Mouse (Mus musculus): ENCODE measurements around the gene Zbtb4.

Zbtb4 gene

DNA sequence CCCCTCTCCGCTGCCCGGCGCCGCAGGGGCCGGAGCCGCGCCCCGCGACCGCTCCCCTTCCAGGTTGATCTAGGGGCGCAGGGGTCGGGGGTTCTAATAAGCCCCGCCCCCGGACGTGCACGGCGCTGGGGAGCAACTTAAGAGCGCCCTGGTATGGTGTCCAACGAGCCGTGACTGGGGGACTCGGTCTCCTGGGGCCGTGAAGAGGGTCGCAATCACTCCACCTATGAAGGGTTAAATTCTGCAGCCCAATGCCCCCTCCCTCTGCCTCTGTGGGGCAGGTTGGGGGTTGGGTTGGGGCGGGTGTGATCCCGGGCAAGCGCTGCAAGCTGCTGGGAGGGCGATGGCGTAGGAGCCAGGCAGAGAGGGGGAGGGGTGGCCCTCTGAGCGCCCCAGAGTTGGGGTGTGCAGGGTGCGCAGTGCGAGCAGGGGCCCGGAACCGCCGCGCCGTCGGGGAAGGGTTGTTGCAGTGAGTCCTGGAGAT lies 456 bp downstream of the Zbtb4 start:
- DNase-seq, result peak; percentile 79

DNA sequence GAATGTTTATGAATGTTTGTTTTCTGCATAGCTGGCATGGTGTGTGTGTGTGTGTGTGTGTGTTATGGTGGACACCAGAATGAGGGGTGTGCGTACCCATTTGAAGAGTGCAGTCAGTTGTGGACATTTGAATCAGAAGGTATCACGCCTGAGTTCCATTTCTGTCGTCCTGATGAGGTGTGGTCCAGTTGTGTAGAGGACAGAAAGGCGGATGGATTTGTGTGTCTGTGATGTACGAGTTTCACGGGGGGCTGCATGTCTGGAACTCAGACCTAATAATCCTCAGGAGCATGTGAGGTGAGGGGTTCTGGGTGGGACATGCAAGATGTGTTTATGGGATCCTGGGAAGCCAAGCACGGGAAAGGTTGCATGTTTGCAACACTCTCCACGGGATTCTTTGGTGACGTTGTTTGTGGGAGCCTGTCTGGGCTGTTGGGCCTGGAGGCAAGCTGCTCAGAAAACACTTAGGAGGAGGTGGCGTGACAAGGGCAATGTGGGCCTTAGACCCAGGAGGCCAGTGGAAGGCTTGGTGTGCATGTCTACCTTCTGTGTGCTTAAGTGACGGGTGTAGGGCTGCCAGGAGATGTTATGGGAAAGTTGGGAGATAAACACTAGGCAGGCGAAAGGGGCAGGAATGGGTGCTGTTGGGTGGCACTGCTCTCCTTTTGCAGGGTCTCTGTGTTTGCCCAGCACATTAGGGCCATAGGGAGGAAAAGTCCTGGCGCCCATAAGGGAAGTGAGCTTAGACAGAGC lies 1.3 kb downstream of the Zbtb4 start:
- DNase-seq, result peak; percentile 53

- peak; percentile 46 for DNase-seq
Observed at GRCm38 (mm10) chr11:69767625-69767909, 1.9 kb downstream of the Zbtb4 start.

- no peak for DNase-seq
Observed at GRCm38 (mm10) chr11:69774961-69775360, 9.2 kb downstream of the Zbtb4 start.

DNA sequence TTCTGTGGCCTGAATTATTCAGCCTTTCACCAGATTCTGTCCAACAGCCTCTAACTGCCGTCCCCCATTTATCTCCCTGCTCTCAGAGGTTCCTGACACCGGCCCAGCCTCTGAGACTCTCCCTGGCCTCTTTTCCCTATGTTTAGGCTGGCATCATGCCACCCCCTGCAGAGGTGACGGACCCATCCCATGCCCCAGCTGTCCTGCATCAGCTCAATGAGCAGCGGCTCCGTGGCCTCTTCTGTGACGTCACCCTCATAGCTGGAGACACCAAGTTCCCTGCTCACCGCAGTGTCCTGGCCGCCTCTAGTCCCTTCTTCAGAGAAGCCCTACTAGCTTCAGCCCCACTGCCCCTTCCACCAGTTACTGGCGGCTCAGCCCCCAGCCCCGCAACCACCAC lies 10.0 kb downstream of the Zbtb4 start:
- DNase-seq, result no peak

DNA sequence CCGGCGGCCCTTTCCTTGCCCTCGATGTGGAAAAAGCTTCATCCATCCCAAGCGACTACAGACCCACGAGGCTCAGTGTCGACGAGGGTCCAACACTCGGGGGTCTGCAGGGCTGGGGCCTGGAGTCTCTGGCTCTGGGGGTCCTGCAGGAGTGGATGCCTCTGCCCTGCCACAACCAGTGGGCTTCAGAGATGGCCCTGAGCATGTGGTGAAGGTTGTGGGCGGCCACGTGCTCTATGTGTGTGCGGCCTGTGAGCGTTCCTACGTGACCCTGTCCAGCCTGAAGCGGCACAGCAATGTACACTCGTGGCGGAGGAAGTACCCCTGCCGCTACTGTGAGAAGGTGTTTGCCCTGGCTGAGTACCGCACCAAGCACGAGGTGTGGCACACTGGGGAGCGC lies 10.8 kb downstream of the Zbtb4 start:
- DNase-seq, result no peak

DNA sequence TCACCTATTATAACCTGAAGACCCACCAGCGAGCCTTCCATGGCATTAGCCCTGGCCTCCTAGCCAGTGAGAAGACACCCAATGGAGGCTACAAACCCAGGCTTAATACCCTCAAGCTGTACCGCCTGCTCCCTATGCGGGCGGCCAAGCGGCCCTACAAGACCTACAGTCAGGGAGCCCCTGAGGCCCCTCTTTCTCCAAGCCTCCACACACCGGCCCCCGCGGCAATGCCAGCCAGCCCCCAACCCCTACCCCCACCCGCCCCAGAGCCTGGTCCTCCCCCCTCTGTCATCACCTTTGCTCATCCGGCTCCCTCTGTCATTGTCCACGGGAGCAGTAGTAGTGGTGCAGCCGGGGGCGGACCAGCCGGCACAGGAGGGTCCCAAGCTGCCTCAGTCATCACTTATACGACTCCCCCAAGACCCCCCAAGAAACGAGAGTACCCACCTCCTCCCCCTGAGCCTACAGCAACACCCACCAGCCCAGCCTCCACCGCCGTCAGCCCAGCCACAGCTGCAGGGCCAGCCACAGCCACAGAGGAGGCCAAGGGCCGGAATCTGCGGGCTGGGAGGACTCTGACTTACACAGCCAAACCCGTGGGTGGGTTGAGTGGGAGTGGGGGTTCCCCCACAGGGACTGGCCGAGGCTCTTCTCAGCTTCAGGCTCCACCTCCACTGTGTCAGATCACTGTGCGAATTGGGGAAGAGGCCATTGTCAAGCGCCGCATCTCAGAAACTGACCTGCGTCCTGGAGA lies 12.0 kb downstream of the Zbtb4 start:
- no peak for DNase-seq

DNA sequence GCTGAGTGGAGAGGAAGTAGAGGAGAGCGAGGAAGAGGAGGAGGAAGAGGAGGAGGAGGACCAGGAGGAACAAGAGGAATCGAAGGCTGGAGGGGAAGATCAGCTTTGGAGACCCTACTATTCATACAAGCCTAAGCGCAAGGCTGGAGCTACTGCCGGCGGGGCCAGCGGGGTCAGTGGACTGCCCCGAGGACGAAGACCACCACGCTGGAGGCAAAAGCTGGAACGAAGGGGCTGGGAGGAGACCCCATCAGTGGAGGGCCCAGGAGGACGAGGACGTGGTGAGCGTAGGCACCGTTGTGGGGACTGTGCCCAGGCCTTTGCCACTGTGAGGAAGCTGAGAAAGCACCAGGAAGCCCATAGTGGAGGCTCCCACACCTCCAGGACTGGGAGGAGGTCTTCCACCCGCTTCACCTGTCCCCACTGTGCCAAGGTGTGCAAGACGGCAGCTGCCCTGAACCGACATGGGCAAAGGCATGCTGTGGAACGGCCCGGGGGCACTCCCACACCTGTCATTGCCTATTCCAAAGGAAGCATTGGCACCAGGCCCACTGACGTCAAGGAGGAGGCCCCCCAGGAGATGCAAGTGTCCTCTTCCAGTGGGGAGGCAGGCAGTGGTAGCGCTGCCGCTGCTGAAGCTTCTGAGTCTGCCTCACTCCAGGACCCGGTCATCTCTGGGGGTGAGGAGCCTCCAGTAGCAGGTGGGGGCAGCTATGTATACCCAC lies 12.7 kb downstream of the Zbtb4 start:
- DNase-seq, result peak; percentile 68

GRCm38 (mm10) chr11:69778985-69779384 lies 13.3 kb downstream of the Zbtb4 start:
- no peak for DNase-seq

GRCm38 (mm10) chr11:69781828-69782227 lies 16.1 kb downstream of the Zbtb4 start:
- DNase-seq, result no peak

- no peak for DNase-seq
Observed at GRCm38 (mm10) chr11:69784793-69785272, 19.1 kb downstream of the Zbtb4 start.

DNA sequence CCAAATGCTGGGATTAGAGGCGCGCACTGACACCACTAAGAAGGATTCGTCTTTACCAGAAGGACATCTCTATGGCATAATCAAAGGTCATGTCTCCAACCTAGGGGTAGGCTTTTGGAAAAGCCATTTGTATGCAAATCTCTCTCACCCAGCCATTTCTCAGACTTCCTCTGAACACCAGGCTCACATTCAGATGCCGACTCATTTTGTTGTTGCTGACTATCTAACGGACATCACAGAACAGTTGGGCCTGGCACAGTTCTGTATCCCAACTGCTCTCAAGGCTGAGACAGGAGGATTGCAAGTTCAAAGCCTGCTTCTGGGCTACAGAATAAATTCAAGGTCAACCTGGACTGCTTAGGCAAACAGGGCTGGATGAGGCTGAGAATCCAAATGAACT lies 21.6 kb downstream of the Zbtb4 start:
- DNase-seq, result no peak

GRCm38 (mm10) chr11:69789431-69789830 lies 23.7 kb downstream of the Zbtb4 start:
- DNase-seq, result no peak

DNA sequence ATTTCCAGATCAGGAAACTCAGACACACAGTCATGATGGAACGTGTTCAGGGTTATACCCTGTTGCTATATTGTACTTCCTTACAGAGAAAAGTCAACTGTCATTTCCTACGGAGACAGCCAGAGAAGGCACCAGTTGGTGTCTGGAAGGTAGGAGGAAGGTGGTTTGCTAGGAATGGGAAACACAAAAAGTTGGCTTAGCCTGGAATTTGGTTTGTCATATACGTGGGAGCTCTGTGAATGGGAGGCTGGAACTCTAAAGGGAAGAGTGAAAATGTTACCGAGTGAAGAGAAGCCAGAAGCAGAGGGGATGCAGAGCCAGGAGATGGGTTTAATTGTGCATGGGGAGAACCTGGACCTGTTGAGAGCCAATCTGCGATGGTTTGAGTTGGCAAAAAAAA lies 25.7 kb downstream of the Zbtb4 start:
- DNase-seq, result no peak

GRCm38 (mm10) chr11:69793429-69793828 lies 27.7 kb downstream of the Zbtb4 start:
- no peak for DNase-seq

GRCm38 (mm10) chr11:69795168-69795982 lies 29.7 kb downstream of the Zbtb4 start, which contains the start of gene Chrnb1:
TSS of gene Chrnb1 (minus strand) at chr11:69795943.
- DNase-seq, result peak; percentile 93

GRCm38 (mm10) chr11:69795983-69796435 lies 30.3 kb downstream of the Zbtb4 start:
- DNase-seq, result no peak

GRCm38 (mm10) chr11:69797924-69798323 lies 32.2 kb downstream of the Zbtb4 start:
- no peak for DNase-seq

- DNase-seq, result no peak
Observed at GRCm38 (mm10) chr11:69799394-69800137, 33.9 kb downstream of the Zbtb4 start.

- DNase-seq, result no peak
Observed at GRCm38 (mm10) chr11:69800138-69800391, 34.4 kb downstream of the Zbtb4 start.

DNA sequence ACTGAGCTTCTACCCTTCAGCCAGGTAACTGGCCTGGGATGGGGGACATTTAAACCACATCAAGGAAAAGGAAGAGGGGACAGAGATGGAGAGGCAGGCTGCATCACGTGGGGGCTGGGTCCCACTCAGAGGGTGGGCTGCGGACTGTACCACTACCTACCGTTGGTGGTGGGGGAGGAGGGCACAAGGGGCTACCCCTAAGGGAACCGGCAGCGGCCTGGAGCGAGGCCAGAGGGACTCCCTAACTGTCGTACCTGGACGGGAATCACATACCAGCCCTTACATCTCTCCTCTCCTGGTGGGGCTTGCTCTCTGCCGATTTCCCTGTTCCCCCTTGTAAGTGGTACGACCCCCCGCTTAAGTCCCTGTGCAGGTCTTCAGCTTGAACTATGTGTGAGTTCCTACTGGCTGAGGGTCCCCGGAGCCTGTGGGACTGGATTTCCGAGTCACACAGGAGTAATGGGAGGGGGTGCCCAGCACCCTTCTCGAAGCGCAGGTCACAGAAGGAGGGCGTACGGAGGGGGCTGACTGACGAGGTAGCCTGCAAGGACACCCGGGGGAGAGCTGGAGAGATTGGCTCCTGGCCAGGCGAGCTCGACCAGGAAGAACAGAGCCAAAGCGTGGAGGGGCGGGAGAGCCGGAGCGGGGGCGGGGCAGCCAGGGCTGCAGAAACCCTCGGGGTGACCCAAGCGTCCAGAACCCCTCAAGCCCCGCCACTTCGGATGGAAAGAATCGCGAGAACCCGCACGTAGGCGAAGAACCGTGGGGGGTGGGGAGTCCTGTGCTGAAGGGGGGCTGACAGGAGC lies 34.9 kb downstream of the Zbtb4 start:
- DNase-seq, result no peak

All from cerebellum, adult 9-10 months (tissue).